Mouse (Mus musculus) olfactory bulb, adult 2 months (tissue): ENCODE measurements around the gene Lin28b.

ENCODE experiments used
- CTCF ChIP-seq: fragments of 200-500 bp; IDR thresholded peaks from 2 replicates; pipeline ENCODE4 v1.5.1; 2012; ENCODE audit warnings: low read depth, mild to moderate bottlenecking, low read length, moderate library complexity; ENCODE audit not compliant: insufficient read depth
- POLR2A ChIP-seq: fragments of 200-500 bp; IDR thresholded peaks from 2 replicates; pipeline ENCODE4 v1.6.1; 2012; ENCODE audit warnings: mild to moderate bottlenecking, low read depth, low read length, moderate library complexity; ENCODE audit not compliant: insufficient read depth

- no peak for TF ChIP-seq CTCF
- no peak for TF ChIP-seq POLR2A
These were observed 157.8 kb downstream of the Lin28b start for GRCm38 (mm10) chr10:45328196-45329000.
